Mouse (Mus musculus) c-Kit-positive CD71-positive TER-119-positive erythroid progenitor cells, embryonic 14.5 days (primary cell): ENCODE data around the gene Dapp1.

Experiments
- DNase-seq: peaks from one replicate; pipeline ENCODE4 v3.0.0-alpha.2; 2013; ENCODE audit warnings: low spot score

Gene Dapp1

DNA sequence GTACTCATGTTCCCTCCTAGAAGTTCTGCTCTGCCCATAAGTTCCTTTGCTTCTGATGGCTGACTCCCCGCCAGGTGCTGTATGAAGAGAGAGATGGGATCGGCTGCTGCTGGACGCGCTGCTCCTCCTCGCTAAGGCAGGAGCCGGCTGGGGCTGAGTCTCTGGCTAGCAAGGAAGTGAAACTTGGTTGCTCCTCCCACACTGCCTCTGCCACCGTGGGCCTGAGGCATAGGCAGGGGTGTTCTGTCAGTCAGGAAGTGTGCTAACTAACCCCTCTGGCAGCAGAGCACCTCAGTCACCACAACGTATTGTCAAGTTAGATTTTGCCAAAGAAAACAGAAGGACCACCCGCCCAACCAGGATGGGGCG is at the start of gene Dapp1:
TSS of gene Dapp1 (minus strand) at position 164 of the 369 bp plus-strand sequence.
- peak; percentile 65 for DNase-seq

DNA sequence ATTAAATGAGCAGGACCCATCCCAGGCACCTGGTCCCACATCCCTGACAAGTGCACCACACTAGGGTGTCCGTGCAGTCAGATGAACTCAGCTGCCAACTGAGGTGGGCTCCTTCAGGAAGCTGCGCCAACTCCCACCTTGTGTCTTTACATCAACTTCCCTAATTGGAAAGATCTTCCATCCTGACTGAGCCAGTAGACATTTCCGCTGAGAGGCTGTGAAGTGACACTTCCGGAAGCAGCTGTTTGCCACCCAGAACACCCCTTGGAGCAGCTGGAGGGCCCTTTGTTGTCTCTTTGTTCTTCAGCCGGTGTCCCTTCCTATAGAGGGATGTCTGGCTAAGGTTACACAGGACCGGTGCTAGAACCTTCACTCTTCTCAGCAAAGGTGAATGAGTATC is 49.2 kb upstream of the Dapp1 start:
- no peak for DNase-seq

DNA sequence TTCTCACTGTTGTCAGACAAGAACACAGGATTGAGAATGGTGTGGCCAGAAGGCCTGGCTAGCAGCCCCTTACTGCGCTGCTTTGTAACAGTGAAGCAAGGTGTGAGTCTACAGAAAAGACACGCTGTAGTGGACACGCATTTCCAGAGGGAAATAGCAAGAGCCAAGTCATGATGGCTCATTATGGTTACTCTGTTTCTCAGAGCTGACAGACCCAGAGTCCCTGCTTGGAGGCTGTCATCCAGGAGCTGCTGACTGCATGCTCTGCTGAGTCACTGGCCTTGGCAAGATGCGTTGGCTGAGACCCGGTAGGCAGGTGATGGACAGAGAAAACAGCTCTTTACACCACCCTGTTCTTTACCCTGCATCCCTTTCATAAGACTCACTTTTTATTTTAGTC is 48.0 kb upstream of the Dapp1 start:
- no peak for DNase-seq

DNA sequence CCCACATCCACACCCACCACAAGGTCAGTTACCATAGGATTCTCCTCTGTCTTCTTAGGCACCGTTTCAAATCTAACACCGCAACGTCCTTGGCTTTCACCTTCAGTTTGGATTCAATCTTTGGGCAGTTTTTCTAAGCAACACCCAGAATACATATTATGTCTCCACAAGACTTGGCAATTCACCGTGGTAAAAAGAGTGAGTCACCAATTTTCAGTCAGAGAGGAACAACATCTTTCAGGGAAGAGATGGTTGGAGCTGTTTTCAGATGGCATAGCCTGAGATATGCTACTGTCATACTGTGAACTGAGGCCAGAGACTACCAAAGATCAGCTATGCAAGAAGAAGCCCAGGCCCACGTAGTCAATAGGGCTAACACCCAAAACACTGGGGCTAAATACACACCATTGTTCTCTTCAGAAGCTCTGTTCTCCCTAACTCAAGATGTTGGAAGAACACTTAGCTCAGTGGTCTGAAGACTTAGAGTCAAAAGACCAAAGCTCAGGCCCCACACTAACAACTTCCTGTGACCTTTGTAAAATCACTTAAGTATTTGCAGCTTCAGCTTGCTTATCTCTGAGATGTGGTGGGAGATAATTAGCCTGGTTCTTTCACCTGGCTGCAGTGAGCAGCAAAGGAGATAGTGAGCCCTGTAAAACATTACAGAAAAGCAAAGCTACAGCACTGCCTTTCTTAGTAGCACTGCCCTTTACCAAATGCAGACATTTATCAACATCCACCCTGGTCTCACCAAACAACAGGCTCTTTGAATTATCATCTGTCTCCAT is 46.4 kb upstream of the Dapp1 start:
- no peak for DNase-seq

DNA sequence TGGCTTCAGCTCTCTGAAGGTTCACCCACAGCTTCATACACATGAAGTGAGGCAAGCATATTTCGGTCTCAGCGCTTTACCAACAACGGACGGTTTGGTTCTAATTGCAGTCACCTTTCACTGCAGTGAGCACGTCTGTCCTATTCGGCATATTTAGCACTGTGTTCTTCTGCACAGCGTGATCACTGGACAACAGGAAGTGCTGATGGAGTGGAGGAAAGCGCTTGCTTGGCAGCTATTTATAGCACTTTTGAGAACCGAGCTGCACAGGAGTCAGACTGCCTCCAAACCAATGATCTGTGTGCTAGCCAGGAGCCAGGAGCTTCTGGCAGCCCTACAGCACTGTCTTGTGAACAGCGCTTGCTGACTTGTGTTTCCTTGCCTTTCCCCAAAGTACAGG is 44.9 kb upstream of the Dapp1 start:
- DNase-seq, result no peak

- DNase-seq, result no peak
Measured at GRCm38 (mm10) chr3:138022651-138023050, 41.3 kb upstream of the Dapp1 start.

GRCm38 (mm10) chr3:138022003-138022402 is 40.7 kb upstream of the Dapp1 start:
- DNase-seq, result peak; percentile 24

GRCm38 (mm10) chr3:138016810-138017209 is 35.5 kb upstream of the Dapp1 start:
- no peak for DNase-seq

GRCm38 (mm10) chr3:138014725-138015124 is 33.4 kb upstream of the Dapp1 start:
- no peak for DNase-seq

- DNase-seq, result no peak
Measured at GRCm38 (mm10) chr3:138012351-138012750, 31.0 kb upstream of the Dapp1 start.

GRCm38 (mm10) chr3:138008152-138008551 is 26.8 kb upstream of the Dapp1 start:
- no peak for DNase-seq

DNA sequence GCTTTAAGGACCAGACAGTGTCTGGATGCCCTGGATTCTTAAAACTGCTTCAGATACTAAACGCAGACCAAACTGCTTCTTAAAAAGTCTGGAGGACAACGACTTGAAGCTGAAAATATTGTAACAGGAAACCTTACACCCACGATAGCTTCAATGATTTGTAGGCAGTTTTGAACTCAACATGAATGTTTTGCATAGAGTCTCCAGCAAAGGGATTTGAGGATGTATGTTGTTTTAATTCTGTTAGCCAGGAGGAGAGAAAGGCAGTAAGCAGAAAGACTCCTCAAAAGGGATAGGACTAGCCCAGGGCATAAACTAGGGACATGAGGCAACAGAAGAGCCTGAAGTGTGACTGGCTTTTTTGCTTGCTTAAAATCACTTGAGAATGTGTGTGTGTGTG is 25.6 kb upstream of the Dapp1 start:
- DNase-seq, result no peak

GRCm38 (mm10) chr3:138003264-138003663 is 21.9 kb upstream of the Dapp1 start:
- no peak for DNase-seq

DNA sequence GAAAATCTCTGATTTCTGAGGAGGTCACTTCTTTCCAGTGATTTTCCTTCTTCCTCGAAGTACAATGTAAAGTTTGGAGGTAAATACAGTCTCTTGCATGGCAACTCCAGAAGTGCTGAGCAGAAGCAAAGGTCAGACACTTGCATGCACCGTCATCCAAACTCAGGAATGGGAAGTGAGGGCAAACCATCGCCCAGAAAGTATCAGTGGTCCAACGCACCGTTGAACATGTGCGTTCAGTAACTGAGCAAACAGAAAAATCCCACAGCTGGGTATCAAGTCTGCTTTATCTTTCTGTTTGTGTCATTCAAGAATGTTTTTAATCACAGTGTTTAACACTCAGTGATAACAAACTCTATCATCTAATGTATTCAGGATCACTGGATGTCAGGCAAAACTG is 21.2 kb upstream of the Dapp1 start:
- DNase-seq, result no peak

DNA sequence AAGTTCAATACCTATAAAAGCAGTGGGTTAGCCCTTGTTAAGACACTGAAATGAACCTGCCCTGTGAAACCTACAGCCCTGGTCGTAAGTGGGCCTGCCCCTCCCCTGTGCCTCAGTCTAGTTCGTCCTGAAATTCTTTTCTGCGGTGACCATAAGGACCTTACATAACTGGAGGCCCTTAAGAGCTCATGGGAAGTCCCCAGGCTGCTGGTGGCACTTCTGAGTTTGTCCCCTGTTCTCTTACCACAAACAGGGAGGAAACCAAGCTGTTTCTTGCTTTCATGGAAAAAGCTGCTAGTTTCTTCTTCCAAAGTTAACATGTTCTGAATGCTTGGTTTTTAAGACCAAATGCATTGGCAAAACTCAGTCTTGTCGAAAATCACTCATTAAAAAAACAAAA is 20.5 kb upstream of the Dapp1 start:
- no peak for DNase-seq

DNA sequence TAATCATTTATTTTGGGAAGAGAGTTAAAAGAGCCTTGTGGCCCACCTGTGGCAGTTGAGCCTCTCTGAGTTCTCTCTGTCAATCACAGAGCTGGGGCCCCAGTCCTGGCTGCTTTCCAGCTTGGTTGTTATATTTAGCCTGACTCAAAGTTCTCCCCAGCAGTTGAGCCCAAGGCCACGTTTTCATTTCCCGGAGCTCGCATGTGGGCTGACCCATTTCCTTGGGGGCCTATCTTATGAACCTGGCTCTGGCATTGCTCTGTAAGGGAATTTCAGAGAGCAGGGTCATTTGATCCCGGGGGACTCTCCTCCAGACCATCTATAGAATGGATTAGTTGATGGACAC is 19.4 kb upstream of the Dapp1 start:
- DNase-seq, result no peak

- DNase-seq, result no peak
Measured at GRCm38 (mm10) chr3:138000062-138000723, 18.8 kb upstream of the Dapp1 start.

DNA sequence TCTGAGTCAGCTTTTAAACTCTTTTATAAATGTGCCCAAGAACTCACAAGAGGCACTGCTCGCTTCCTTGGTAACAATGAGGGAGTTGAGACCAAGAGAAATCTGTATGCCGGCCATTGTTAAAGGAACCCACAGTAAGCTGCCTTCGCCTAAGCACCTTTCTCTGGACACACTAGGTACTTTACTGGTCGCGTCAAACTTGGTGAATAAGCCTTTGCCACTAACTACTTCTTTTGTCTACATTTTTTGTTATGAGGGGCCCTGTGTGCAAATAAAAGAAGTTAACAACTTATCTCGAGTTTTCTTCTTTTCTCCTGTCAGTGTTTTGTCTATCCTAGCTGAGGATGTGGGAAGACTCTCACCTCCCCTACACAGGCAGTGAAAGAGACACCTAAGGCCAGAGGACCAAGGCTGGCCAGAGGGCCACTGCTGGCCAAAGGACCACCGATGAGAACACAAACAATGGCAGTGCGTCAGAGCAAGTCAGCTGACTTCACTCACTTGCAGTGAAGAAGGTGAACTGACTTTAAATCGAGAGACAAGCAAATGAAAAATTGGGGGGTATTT is 18.0 kb upstream of the Dapp1 start:
- DNase-seq, result no peak

GRCm38 (mm10) chr3:137998491-137999223 is 17.3 kb upstream of the Dapp1 start:
- DNase-seq, result no peak

- DNase-seq, result no peak
Measured at GRCm38 (mm10) chr3:137995486-137995885, 14.1 kb upstream of the Dapp1 start.

DNA sequence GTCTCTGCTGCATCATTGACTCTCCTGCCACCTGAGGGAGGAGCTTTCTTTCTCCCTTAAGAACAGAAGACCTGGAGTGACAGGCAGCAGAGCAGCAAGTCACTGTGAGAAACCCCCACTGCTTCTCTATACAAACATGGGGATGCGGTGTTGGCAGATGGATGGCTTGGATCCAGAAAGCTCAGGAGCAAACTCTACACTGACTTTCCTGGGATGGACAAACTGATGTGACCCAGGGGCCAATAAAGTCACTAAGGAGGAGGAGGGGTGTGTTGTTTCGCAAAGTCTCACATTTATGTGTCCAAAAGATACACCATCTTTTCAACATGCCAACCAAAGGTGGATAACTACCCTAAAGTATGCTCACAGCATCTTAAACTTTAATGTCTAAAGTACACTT is 12.9 kb upstream of the Dapp1 start:
- DNase-seq, result no peak

- no peak for DNase-seq
Measured at GRCm38 (mm10) chr3:137992366-137992765, 11.0 kb upstream of the Dapp1 start.

DNA sequence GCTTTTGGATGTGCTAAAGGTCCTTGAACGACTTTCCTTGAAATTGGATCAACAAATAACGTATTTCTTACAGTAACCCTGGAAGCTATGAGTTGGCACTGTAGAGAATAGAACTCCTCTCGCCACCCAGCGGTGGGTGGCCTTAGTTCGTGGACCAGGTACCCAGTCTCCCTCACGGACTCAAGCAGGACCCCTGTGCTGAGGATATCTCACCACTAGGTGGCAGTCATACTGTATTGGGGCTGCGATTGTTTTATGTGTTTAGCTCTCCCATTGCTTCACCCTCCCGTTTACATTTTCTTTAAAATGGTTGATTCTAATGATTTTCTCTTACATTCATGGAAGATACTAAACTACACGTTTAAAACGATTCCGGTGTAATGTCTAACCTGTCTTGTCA is 9.8 kb upstream of the Dapp1 start:
- peak; percentile 89 for DNase-seq
